Mouse (Mus musculus) myocyte (in vitro differentiated cells): ENCODE results near the gene Vdac1. TPM values are rescaled to one million over a fixed set of nuclear protein-coding genes. Genes with fewer than 3 reads are reported as not detected.
A peak's percentile ranks its signal among the peaks of the same experiment; 100 is the strongest.

ENCODE experiments used
- H3K27me3 ChIP-seq: one replicate; pipeline ENCODE4 v1.6.1; 2011; ENCODE audit not compliant: control insufficient read depth, insufficient read depth, insufficient read length
- H3K36me3 ChIP-seq: one replicate; pipeline ENCODE4 v1.6.1; 2011; ENCODE audit not compliant: control insufficient read depth, insufficient read depth
- H3K4me2 ChIP-seq: one replicate; pipeline ENCODE4 v1.6.1; 2011; ENCODE audit warnings: low read depth, control low read depth
- H3K4me3 ChIP-seq: one replicate; pipeline ENCODE4 v1.5.1; 2011; ENCODE audit warnings: mild to moderate bottlenecking, control low read depth, moderate library complexity
- H3K79me2 ChIP-seq: one replicate; pipeline ENCODE4 v1.6.1; 2011; ENCODE audit not compliant: control insufficient read depth, insufficient read depth
- H3ac ChIP-seq: one replicate; pipeline ENCODE4 v1.6.1; 2011; ENCODE audit not compliant: control insufficient read depth, insufficient read length
- CEBPB ChIP-seq: IDR thresholded peaks from 2 replicates; pipeline ENCODE4 v1.6.1; 2011; ENCODE audit warnings: mild to moderate bottlenecking, moderate library complexity; ENCODE audit not compliant: poor library complexity, insufficient read depth, severe bottlenecking
- E2F4 ChIP-seq: IDR thresholded peaks from one replicate; pipeline ENCODE4 v1.6.1; 2011; ENCODE audit warnings: mild to moderate bottlenecking, control low read depth, moderate library complexity; ENCODE audit not compliant: insufficient read depth
- MAX ChIP-seq: IDR thresholded peaks from one replicate; pipeline ENCODE4 v1.6.1; 2011; ENCODE audit warnings: low read depth, mild to moderate bottlenecking, control low read depth
- MYOD1 ChIP-seq, 3 experiments: IDR thresholded peaks; one replicate each; pipeline ENCODE4 v1.6.1; 2011; ENCODE audit warnings: control low read depth in 2 of 3, low read depth in 2 of 3, mild to moderate bottlenecking in 2 of 3, moderate library complexity in 1 of 3; ENCODE audit not compliant: insufficient read length in 2 of 3, control insufficient read depth in 1 of 3
- MYOG ChIP-seq, 3 experiments: IDR thresholded peaks; one replicate each; pipeline ENCODE4 v1.6.1; 2011; ENCODE audit warnings: control low read depth in 2 of 3, low read depth in 2 of 3, mild to moderate bottlenecking in 2 of 3; ENCODE audit not compliant: insufficient read length in 2 of 3, control insufficient read depth in 1 of 3, insufficient read depth in 1 of 3
- POLR2A ChIP-seq: IDR thresholded peaks from one replicate; pipeline ENCODE4 v1.6.1; 2011; ENCODE audit warnings: low read depth, mild to moderate bottlenecking, control low read depth, moderate library complexity; ENCODE audit not compliant: insufficient read length
- POLR2AphosphoS2 ChIP-seq: IDR thresholded peaks from one replicate; pipeline ENCODE4 v1.6.1; 2011; ENCODE audit warnings: low read depth, control low read depth; ENCODE audit not compliant: insufficient read length
- REST ChIP-seq: IDR thresholded peaks from one replicate; pipeline ENCODE4 v1.6.1; 2011; ENCODE audit warnings: mild to moderate bottlenecking, control low read depth, moderate library complexity; ENCODE audit not compliant: insufficient read depth, insufficient read length
- SRF ChIP-seq: IDR thresholded peaks from one replicate; pipeline ENCODE4 v1.6.1; 2011; ENCODE audit warnings: low read depth; ENCODE audit not compliant: control insufficient read depth, insufficient read length
- TCF12 ChIP-seq: IDR thresholded peaks from one replicate; pipeline ENCODE4 v1.6.1; 2011; ENCODE audit warnings: mild to moderate bottlenecking, control low read depth; ENCODE audit not compliant: poor library complexity, insufficient read depth, severe bottlenecking
- TCF3 ChIP-seq: IDR thresholded peaks from one replicate; pipeline ENCODE4 v1.6.1; 2011; ENCODE audit warnings: low read depth, control low read depth; ENCODE audit not compliant: insufficient read length
- USF1 ChIP-seq: IDR thresholded peaks from one replicate; pipeline ENCODE4 v1.6.1; 2011; ENCODE audit warnings: low read depth, mild to moderate bottlenecking, control low read depth, moderate library complexity
- polyA plus RNA-seq: library from polyadenylated mRNA; unstranded; fragments of >200 nt; fragmentation: generic; extraction: Trizol; gene quantifications from one replicate; pipeline ENCODE4 v1.2.1, GENCODE M21; 2012; ENCODE audit warnings: missing spikeins

Gene Vdac1
- polyA plus RNA-seq, 1 experiment = 342 TPM

DNA sequence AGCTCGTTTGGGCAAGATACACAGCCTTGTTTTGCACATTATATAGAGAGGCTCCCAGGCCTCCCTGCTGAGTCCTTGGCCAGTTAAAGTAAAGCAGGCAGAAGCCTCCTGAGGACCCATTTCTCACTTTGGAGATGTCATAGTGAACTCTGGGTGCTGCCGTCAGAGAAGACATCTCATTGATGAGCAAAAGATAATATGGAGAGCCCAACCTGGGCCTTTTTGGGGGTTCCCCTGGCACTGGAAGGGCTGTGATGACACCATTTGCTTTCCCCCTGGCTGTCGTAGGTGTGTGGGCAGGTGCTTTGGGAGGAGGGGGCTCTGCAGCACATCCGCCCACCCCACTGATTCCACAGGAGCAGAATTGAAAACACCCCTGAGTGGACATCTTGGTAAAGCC is 18.4 kb upstream of the Vdac1 start:
- H3K27me3 ChIP-seq = no peaks in the 10 kb centered on the region
- H3K79me2 ChIP-seq = no peaks in the 10 kb centered on the region
- no peak overlapping the region for H3K4me3 ChIP-seq
- no peaks in the 10 kb centered on the region for H3K36me3 ChIP-seq
- H3K4me2 ChIP-seq = no peak overlapping the region
- H3ac ChIP-seq = no peak overlapping the region
- no peak for TF ChIP-seq REST
- no peak for TF ChIP-seq CEBPB
- no peak for TF ChIP-seq SRF
- no peak for TF ChIP-seq TCF12
- no peak for TF ChIP-seq POLR2AphosphoS2
- no peak for TF ChIP-seq MYOG (IDR thresholded peaks at IDR 0.05; ENCODE audit: control insufficient read depth in 1 of 3, insufficient read depth in 1 of 3, insufficient read length in 2 of 3, low read depth in 2 of 3)
- no peak for TF ChIP-seq E2F4

DNA sequence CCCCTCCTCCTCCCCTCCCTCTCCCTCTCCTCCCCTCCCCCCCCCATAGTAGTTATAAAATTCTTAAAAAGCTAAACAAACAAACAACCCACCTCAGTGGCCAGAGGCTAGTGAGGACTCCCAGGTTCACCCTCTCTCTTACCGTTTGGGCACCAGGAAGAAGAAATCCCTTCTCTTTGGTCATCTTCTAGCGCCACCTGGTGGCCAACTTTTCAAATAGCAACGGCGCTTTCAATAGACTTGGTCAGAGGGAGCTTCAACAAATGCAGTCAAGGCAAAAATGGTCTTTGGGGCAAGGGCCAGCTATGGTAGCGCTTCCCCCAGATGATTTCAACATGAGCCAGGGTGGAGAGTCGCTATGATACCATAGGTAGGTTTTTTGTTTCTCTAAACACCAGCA is 17.5 kb upstream of the Vdac1 start:
- Histone ChIP-seq H3K27me3 (no peaks in the 10 kb centered on the region), H3ac (no peak overlapping the region), H3K36me3 (no peaks in the 10 kb centered on the region), H3K4me3 (no peak overlapping the region), H3K79me2 (no peaks in the 10 kb centered on the region), H3K4me2 (no peak overlapping the region)
- no peak for TF ChIP-seq SRF
- no peak for TF ChIP-seq MYOG (IDR thresholded peaks at IDR 0.05; ENCODE audit: control insufficient read depth in 1 of 3, insufficient read depth in 1 of 3, insufficient read length in 2 of 3, low read depth in 2 of 3)
- TF ChIP-seq POLR2A = no peak
- no peak for TF ChIP-seq MYOD1 (IDR thresholded peaks at IDR 0.05; ENCODE audit: control insufficient read depth in 1 of 3, insufficient read length in 2 of 3, low read depth in 2 of 3)
- no peak for TF ChIP-seq MAX
- no peak for TF ChIP-seq USF1
- no peak for TF ChIP-seq POLR2AphosphoS2
- no peak for TF ChIP-seq E2F4
- TF ChIP-seq TCF3 = no peak
- TF ChIP-seq CEBPB = no peak
- no peak for TF ChIP-seq REST
- TF ChIP-seq TCF12 = no peak

GRCm38 (mm10) chr11:52344991-52345777 is 15.5 kb upstream of the Vdac1 start:
- Histone ChIP-seq H3K4me3 (no peak overlapping the region), H3ac (no peak overlapping the region), H3K27me3 (no peaks in the 10 kb centered on the region), H3K4me2 (no peak overlapping the region), H3K79me2 (no peaks in the 10 kb centered on the region), H3K36me3 (no peaks in the 10 kb centered on the region)
- no peak for TF ChIP-seq MYOG (IDR thresholded peaks at IDR 0.05; ENCODE audit: control insufficient read depth in 1 of 3, insufficient read depth in 1 of 3, insufficient read length in 2 of 3, low read depth in 2 of 3)
- no peak for TF ChIP-seq MAX
- no peak for TF ChIP-seq USF1
- no peak for TF ChIP-seq SRF
- no peak for TF ChIP-seq POLR2AphosphoS2
- TF ChIP-seq TCF12 = no peak
- TF ChIP-seq CEBPB = no peak
- no peak for TF ChIP-seq E2F4
- TF ChIP-seq REST = no peak
- no peak for TF ChIP-seq MYOD1 (IDR thresholded peaks at IDR 0.05; ENCODE audit: control insufficient read depth in 1 of 3, insufficient read length in 2 of 3, low read depth in 2 of 3)
- TF ChIP-seq POLR2A = no peak
- TF ChIP-seq TCF3 = no peak

- H3K4me3 ChIP-seq = no peak overlapping the region
- TF ChIP-seq SRF (no peak), E2F4 (no peak), MYOD1 (IDR thresholded peaks at IDR 0.05; ENCODE audit: control insufficient read depth in 1 of 3, insufficient read length in 2 of 3, low read depth in 2 of 3) (no peak), POLR2AphosphoS2 (no peak), MAX (no peak), USF1 (no peak), TCF3 (no peak), POLR2A (no peak), TCF12 (no peak), CEBPB (no peak)
- no peak overlapping the region for H3ac ChIP-seq
- no peaks in the 10 kb centered on the region for H3K27me3 ChIP-seq
- no peaks in the 10 kb centered on the region for H3K36me3 ChIP-seq
- peak overlapping the region; percentile 50 for H3K4me2 ChIP-seq
- H3K79me2 ChIP-seq = no peaks in the 10 kb centered on the region
Measured at GRCm38 (mm10) chr11:52345939-52346634, 14.6 kb upstream of the Vdac1 start.

DNA sequence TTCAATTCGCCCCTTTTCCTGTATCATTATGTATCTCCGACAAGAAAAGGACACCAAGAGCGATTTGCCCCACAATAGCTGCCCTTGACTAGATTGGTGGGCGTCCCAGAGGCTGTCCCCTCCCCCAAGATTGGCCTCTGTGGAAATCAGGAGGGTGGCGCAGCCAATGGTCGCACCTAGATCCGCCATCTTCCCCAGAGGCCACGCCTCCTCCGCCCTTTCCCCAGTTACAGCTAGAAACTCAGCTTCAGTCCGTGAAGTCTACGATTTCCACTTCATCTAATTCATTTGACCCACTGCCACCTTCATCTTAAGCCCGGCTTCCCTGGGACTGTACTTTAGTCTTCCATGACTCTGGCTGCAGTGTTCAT is 14.0 kb upstream of the Vdac1 start:
- TF ChIP-seq REST (no peak), MYOG (IDR thresholded peaks at IDR 0.05; ENCODE audit: control insufficient read depth in 1 of 3, insufficient read depth in 1 of 3, insufficient read length in 2 of 3, low read depth in 2 of 3) (no peak), CEBPB (no peak), TCF3 (no peak), TCF12 (no peak), POLR2AphosphoS2 (no peak), MAX (no peak), POLR2A (no peak), MYOD1 (IDR thresholded peaks at IDR 0.05; ENCODE audit: control insufficient read depth in 1 of 3, insufficient read length in 2 of 3, low read depth in 2 of 3) (no peak), SRF (no peak), USF1 (no peak), E2F4 (no peak)
- no peaks in the 10 kb centered on the region for H3K36me3 ChIP-seq
- H3K4me3 ChIP-seq = no peak overlapping the region
- H3K4me2 ChIP-seq = peak overlapping the region; percentile 50
- H3ac ChIP-seq = no peak overlapping the region
- no peaks in the 10 kb centered on the region for H3K79me2 ChIP-seq
- no peaks in the 10 kb centered on the region for H3K27me3 ChIP-seq
